Mouse (Mus musculus) lung, adult 2 months (tissue): ENCODE measurements at regions not wholly inside any gene's neighbourhood (a gene's known extent, or its start where the extent isn't known, plus 50 kb on each side); places are given as distances from the start of the nearest gene placed in this dataset.

Experiments
- DNase-seq: peaks from one replicate; pipeline ENCODE4 v3.0.0; 2022
- H3K4me1 ChIP-seq: fragments of 200-500 bp; 2 replicates; pipeline ENCODE4 v1.6.1; 2011; ENCODE audit warnings: low read length; ENCODE audit not compliant: control insufficient read depth, insufficient read depth
- H3K4me3 ChIP-seq: fragments of 200-500 bp; replicated peaks from 2 replicates; pipeline ENCODE3; 2011; ENCODE audit warnings: low read depth, mild to moderate bottlenecking, control low read depth, low read length; ENCODE audit errors: extremely low read depth
- CTCF ChIP-seq: fragments of 200-500 bp; IDR thresholded peaks from 2 replicates; pipeline ENCODE4 v1.5.1; 2011; ENCODE audit warnings: mild to moderate bottlenecking, low read length, control low read depth; ENCODE audit not compliant: insufficient read depth
- POLR2A ChIP-seq: fragments of 200-500 bp; IDR thresholded peaks from 2 replicates; pipeline ENCODE4 v1.6.1; 2011; ENCODE audit warnings: low read depth, mild to moderate bottlenecking, control low read depth, low read length, borderline replicate concordance; ENCODE audit errors: extremely low read depth
- WGBS: fragments of 180-500 bp; shearing (Covaris S2); methylation state at CpG from one replicate; pipeline ENCODE4 v1.1.7; 2018; 5-methylcytosine and 5-hydroxymethylcytosine counted together

DNA sequence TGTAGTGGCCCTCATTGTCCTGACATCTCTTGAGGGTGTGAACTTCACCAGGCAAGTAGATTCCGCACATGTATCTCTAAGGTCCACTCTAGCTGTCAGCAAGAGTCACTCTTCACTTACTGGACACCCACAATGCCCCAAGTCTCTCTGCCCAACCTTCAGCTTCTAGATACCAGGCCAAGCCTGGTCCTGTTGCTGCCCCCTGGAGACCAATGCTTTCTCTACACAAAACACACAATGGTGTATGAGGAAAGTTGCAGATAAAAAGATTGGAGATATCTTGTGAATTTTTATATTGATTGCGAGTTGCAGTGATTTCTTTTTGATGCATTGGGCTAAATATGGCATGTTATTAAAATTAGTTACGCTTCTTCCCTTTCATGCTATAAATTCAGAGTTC, 71.0 kb upstream of the Smim23 start:
- WGBS, result 77% methylated on average over 3 of the region's 3 CpGs
- TF ChIP-seq POLR2A, result no peak
- TF ChIP-seq CTCF, result 0 out of 2 replicates have a peak, but pooled peaks have one; percentile 5
- H3K4me3 ChIP-seq, result no peak overlapping the region
- DNase-seq, result no peak
- H3K4me1 ChIP-seq, result no peaks in the 10 kb centered on the region

DNA sequence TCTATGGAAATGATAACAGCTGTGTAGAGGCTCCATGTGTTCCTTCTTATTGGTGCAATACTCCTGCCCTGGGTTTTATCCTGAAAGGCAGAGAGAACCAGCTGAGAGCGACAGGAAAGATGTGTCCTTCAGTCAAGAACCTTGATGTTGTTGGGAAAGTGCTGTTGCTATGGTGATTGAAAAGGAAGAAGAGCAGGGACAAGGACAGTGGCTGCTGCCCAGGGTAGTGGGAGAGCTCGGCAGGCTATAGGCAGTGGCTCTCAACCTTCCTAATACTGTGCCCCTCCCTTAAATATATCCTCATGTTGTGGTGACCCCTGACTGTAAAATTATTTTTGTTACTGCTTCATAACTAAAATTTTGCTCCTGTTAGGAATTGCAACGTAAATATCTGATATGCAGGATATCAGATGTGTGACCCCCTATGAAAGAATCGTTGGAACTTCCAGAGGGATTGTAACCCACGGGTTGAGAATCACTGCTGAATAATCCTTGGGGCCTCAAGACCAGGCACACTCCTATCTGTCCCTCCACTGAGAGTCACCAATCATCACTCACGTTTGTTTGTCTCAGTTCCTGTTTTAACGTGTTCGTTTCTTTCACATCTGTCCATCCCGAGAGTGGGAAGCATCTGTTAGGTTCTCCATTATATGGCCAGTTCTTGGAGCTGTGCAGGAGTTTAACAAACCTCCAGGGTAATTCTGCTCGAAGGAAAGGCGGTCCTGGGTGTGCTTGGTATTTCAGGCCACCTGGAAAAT, 68.9 kb upstream of the Smim23 start:
- H3K4me1 ChIP-seq, result no peaks in the 10 kb centered on the region
- TF ChIP-seq CTCF, result no peak
- TF ChIP-seq POLR2A, result no peak
- DNase-seq, result no peak
- 47% methylated on average over 11 of the region's 11 CpGs for WGBS
- H3K4me3 ChIP-seq, result no peak overlapping the region

DNA sequence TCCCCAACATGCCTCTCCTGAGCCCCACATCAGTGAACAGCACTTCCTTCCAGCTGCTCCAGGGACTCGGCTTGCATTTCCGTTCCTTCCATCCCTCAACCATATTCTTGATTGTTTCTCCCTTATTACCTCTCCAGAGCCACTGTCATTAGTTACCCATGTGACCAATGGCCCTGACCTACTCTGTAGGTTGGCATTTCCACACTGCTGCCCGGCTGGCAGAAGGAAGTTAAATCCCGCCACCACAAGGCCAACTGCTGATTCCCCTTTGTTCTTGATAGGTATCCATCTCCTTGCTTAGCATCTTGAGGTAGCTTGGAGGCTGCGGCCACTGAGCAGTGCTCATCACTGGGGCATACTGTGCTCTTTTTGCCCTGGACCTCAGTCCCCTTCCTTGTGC, 68.1 kb upstream of the Smim23 start:
- 83% methylated on average over 5 of the region's 5 CpGs for WGBS
- H3K4me1 ChIP-seq, result no peaks in the 10 kb centered on the region
- no peak overlapping the region for H3K4me3 ChIP-seq
- TF ChIP-seq CTCF (no peak), POLR2A (no peak)
- no peak for DNase-seq

GRCm38 (mm10) chr11:32889248-32889647, 64.8 kb upstream of the Smim23 start:
- Histone ChIP-seq H3K4me1 (no peaks in the 10 kb centered on the region), H3K4me3 (no peak overlapping the region)
- TF ChIP-seq POLR2A, result no peak
- TF ChIP-seq CTCF, result no peak
- 30% methylated on average over 7 of the region's 7 CpGs for WGBS
- DNase-seq, result no peak

- no peak for DNase-seq
- Histone ChIP-seq H3K4me3 (no peak overlapping the region), H3K4me1 (no peaks in the 10 kb centered on the region)
- TF ChIP-seq POLR2A (no peak), CTCF (no peak)
- WGBS, result 66% methylated on average over 4 of the region's 4 CpGs
Observed at GRCm38 (mm10) chr11:32884744-32885143, 60.3 kb upstream of the Smim23 start.

DNA sequence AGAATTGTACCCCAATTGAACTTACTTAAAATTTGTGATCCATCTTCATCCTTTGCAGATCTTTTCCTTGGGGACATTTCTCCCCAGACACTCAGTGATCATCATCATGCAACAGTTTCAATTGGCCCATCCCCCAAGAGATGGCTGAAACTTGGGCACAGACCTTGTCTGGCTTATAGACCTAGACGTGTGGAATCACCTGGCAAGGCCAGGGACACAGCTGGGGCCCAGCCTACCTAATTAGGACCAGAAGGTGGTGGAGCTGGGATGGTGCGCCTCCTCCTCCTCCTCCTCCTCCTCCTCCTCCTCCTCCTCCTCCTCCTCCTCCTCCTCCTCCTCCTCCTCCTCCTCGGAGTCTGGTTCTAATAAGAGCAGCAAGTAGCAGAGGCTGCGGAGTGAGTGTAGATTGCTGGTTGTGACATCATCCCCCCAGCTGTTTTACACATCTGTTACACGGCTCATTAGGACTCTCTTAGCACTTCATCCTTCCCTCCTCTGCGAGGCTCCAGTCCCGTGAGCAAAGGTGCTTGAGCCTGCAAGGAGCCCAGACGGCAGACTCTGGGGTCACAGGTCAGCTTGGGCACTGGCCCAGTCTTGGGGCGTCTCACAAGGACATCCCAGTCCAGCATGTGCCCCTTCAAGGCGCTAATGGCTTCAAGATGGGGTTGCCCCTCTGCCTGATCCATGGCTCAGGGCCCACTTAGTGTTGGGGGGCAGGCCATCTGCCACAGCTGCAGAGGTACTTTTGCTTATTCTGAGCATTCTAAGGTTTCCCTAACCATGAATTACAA, 58.9 kb upstream of the Smim23 start:
- DNase-seq, result no peak
- TF ChIP-seq POLR2A (no peak), CTCF (no peak)
- WGBS, result 54% methylated on average over 8 of the region's 10 CpGs
- Histone ChIP-seq H3K4me1 (no peaks in the 10 kb centered on the region), H3K4me3 (no peak overlapping the region)

- WGBS, result 98% methylated on average over 3 of the region's 3 CpGs
- no peak for DNase-seq
- no peak for TF ChIP-seq CTCF
- no peak for TF ChIP-seq POLR2A
- Histone ChIP-seq H3K4me1 (no peaks in the 10 kb centered on the region), H3K4me3 (no peak overlapping the region)
Observed at GRCm38 (mm10) chr11:32878967-32879366, 54.6 kb upstream of the Smim23 start.
